Mouse (Mus musculus) myocyte (in vitro differentiated cells): ENCODE data around the gene Slc29a2. TPM values are rescaled to one million over a fixed set of nuclear protein-coding genes. Genes with fewer than 3 reads are reported as not detected.
A peak's percentile ranks its signal among the peaks of the same experiment; 100 is the strongest.

ENCODE experiments used
- H3K27me3 ChIP-seq: one replicate; pipeline ENCODE4 v1.6.1; 2011; ENCODE audit not compliant: control insufficient read depth, insufficient read depth, insufficient read length
- H3K36me3 ChIP-seq: one replicate; pipeline ENCODE4 v1.6.1; 2011; ENCODE audit not compliant: control insufficient read depth, insufficient read depth
- H3K4me2 ChIP-seq: one replicate; pipeline ENCODE4 v1.6.1; 2011; ENCODE audit warnings: low read depth, control low read depth
- H3K4me3 ChIP-seq: one replicate; pipeline ENCODE4 v1.5.1; 2011; ENCODE audit warnings: mild to moderate bottlenecking, control low read depth, moderate library complexity
- H3K79me2 ChIP-seq: one replicate; pipeline ENCODE4 v1.6.1; 2011; ENCODE audit not compliant: control insufficient read depth, insufficient read depth
- H3ac ChIP-seq: one replicate; pipeline ENCODE4 v1.6.1; 2011; ENCODE audit not compliant: control insufficient read depth, insufficient read length
- CEBPB ChIP-seq: IDR thresholded peaks from 2 replicates; pipeline ENCODE4 v1.6.1; 2011; ENCODE audit warnings: mild to moderate bottlenecking, moderate library complexity; ENCODE audit not compliant: poor library complexity, insufficient read depth, severe bottlenecking
- E2F4 ChIP-seq: IDR thresholded peaks from one replicate; pipeline ENCODE4 v1.6.1; 2011; ENCODE audit warnings: mild to moderate bottlenecking, control low read depth, moderate library complexity; ENCODE audit not compliant: insufficient read depth
- MAX ChIP-seq: IDR thresholded peaks from one replicate; pipeline ENCODE4 v1.6.1; 2011; ENCODE audit warnings: low read depth, mild to moderate bottlenecking, control low read depth
- MYOD1 ChIP-seq, 3 experiments: IDR thresholded peaks; one replicate each; pipeline ENCODE4 v1.6.1; 2011; ENCODE audit warnings: control low read depth in 2 of 3, low read depth in 2 of 3, mild to moderate bottlenecking in 2 of 3, moderate library complexity in 1 of 3; ENCODE audit not compliant: insufficient read length in 2 of 3, control insufficient read depth in 1 of 3
- MYOG ChIP-seq, 3 experiments: IDR thresholded peaks; one replicate each; pipeline ENCODE4 v1.6.1; 2011; ENCODE audit warnings: control low read depth in 2 of 3, low read depth in 2 of 3, mild to moderate bottlenecking in 2 of 3; ENCODE audit not compliant: insufficient read length in 2 of 3, control insufficient read depth in 1 of 3, insufficient read depth in 1 of 3
- POLR2A ChIP-seq: IDR thresholded peaks from one replicate; pipeline ENCODE4 v1.6.1; 2011; ENCODE audit warnings: low read depth, mild to moderate bottlenecking, control low read depth, moderate library complexity; ENCODE audit not compliant: insufficient read length
- POLR2AphosphoS2 ChIP-seq: IDR thresholded peaks from one replicate; pipeline ENCODE4 v1.6.1; 2011; ENCODE audit warnings: low read depth, control low read depth; ENCODE audit not compliant: insufficient read length
- REST ChIP-seq: IDR thresholded peaks from one replicate; pipeline ENCODE4 v1.6.1; 2011; ENCODE audit warnings: mild to moderate bottlenecking, control low read depth, moderate library complexity; ENCODE audit not compliant: insufficient read depth, insufficient read length
- SRF ChIP-seq: IDR thresholded peaks from one replicate; pipeline ENCODE4 v1.6.1; 2011; ENCODE audit warnings: low read depth; ENCODE audit not compliant: control insufficient read depth, insufficient read length
- TCF12 ChIP-seq: IDR thresholded peaks from one replicate; pipeline ENCODE4 v1.6.1; 2011; ENCODE audit warnings: mild to moderate bottlenecking, control low read depth; ENCODE audit not compliant: poor library complexity, insufficient read depth, severe bottlenecking
- TCF3 ChIP-seq: IDR thresholded peaks from one replicate; pipeline ENCODE4 v1.6.1; 2011; ENCODE audit warnings: low read depth, control low read depth; ENCODE audit not compliant: insufficient read length
- USF1 ChIP-seq: IDR thresholded peaks from one replicate; pipeline ENCODE4 v1.6.1; 2011; ENCODE audit warnings: low read depth, mild to moderate bottlenecking, control low read depth, moderate library complexity
- polyA plus RNA-seq: library from polyadenylated mRNA; unstranded; fragments of >200 nt; fragmentation: generic; extraction: Trizol; gene quantifications from one replicate; pipeline ENCODE4 v1.2.1, GENCODE M21; 2012; ENCODE audit warnings: missing spikeins

Slc29a2 gene
- polyA plus RNA-seq, 1 experiment: 8.7 TPM

- H3K4me3 ChIP-seq: no peak overlapping the region
- H3K79me2 ChIP-seq: no peaks in the 10 kb centered on the region
- TF ChIP-seq POLR2A: no peak
- no peak for TF ChIP-seq TCF3
- no peak for TF ChIP-seq MAX
- TF ChIP-seq MYOD1 (IDR thresholded peaks at IDR 0.05; ENCODE audit: control insufficient read depth in 1 of 3, insufficient read length in 2 of 3, low read depth in 2 of 3): no peak
- TF ChIP-seq SRF: no peak
- TF ChIP-seq E2F4: no peak
- no peak for TF ChIP-seq POLR2AphosphoS2
- no peak for TF ChIP-seq TCF12
- TF ChIP-seq USF1: no peak
- TF ChIP-seq REST: no peak
- no peak for TF ChIP-seq MYOG (IDR thresholded peaks at IDR 0.05; ENCODE audit: control insufficient read depth in 1 of 3, insufficient read depth in 1 of 3, insufficient read length in 2 of 3, low read depth in 2 of 3)
- H3K27me3 ChIP-seq: no peaks in the 10 kb centered on the region
- no peak overlapping the region for H3ac ChIP-seq
- H3K36me3 ChIP-seq: no peaks in the 10 kb centered on the region
- H3K4me2 ChIP-seq: peak overlapping the region; percentile 19
These were observed 41.4 kb downstream of the Slc29a2 start for GRCm38 (mm10) chr19:5065104-5065503.

GRCm38 (mm10) chr19:5067040-5067799 lies 43.6 kb downstream of the Slc29a2 start:
- H3K36me3 ChIP-seq: no peaks in the 10 kb centered on the region
- H3K4me3 ChIP-seq: no peak overlapping the region
- H3ac ChIP-seq: peak overlapping the region; percentile 8
- TF ChIP-seq TCF3 (no peak), CEBPB (no peak), MAX (no peak), REST (no peak), POLR2AphosphoS2 (no peak), MYOD1 (IDR thresholded peaks at IDR 0.05; ENCODE audit: control insufficient read depth in 1 of 3, insufficient read length in 2 of 3, low read depth in 2 of 3) (no peak)
- H3K79me2 ChIP-seq: no peaks in the 10 kb centered on the region
- H3K27me3 ChIP-seq: no peaks in the 10 kb centered on the region
- H3K4me2 ChIP-seq: peak overlapping the region; percentile 60

DNA sequence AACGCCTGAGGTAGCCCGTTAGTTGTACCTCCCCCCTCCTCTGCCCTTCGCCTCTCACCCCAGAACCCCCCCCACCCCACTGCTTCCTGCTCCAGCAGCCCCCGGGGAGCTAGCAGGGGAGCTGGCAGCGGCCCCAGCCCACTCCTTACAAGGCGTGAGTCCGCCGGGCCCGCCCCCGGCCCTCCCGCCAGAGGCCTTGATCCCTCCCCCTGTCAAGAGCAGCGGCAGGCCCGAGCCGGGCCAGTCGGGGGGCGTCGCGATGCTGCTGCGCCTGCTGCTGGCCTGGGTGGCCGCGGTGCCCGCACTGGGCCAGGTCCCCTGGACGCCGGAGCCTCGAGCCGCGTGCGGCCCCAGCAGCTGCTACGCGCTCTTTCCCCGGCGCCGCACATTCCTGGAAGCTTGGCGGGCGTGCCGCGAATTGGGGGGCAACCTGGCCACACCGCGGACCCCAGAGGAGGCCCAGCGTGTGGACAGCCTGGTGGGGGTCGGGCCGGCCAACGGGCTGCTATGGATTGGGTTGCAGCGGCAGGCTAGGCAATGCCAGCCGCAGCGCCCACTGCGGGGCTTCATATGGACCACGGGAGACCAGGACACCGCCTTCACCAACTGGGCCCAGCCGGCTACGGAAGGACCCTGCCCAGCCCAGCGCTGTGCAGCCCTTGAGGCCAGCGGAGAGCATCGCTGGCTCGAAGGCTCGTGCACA lies 44.4 kb downstream of the Slc29a2 start, which contains the start of gene Cd248:
Gene Cd248, plus strand, starts transcription at position 212 of the 703 bp plus-strand sequence.
- H3K4me2 ChIP-seq: peak within 1 kb of the TSS; percentile 60
- TF ChIP-seq TCF12 (no peak), SRF (no peak), POLR2AphosphoS2 (peak; percentile 45), MYOG (IDR thresholded peaks at IDR 0.05; ENCODE audit: control insufficient read depth in 1 of 3, insufficient read depth in 1 of 3, insufficient read length in 2 of 3, low read depth in 2 of 3) (peak in 2 of 3 experiments; percentile 19 to 48), MYOD1 (IDR thresholded peaks at IDR 0.05; ENCODE audit: control insufficient read depth in 1 of 3, insufficient read length in 2 of 3, low read depth in 2 of 3) (peak in 1 of 3 experiments; percentile 40), POLR2A (peak; percentile 71)
- H3K27me3 ChIP-seq: no peaks in the 10 kb centered on the region
- no peak within 1 kb of the TSS for H3K4me3 ChIP-seq
- H3K36me3 ChIP-seq: no peaks in the 10 kb centered on the region
- no peaks in the 10 kb centered on the region for H3K79me2 ChIP-seq
- peak within 1 kb of the TSS; percentile 8 for H3ac ChIP-seq

- Histone ChIP-seq H3K27me3 (no peaks in the 10 kb centered on the region), H3K36me3 (no peaks in the 10 kb centered on the region), H3K4me2 (peak overlapping the region; percentile 60), H3K4me3 (no peak overlapping the region), H3K79me2 (no peaks in the 10 kb centered on the region), H3ac (peak overlapping the region; percentile 8)
- TF ChIP-seq CEBPB: no peak
- no peak for TF ChIP-seq POLR2AphosphoS2
- TF ChIP-seq POLR2A: no peak
- no peak for TF ChIP-seq TCF3
- no peak for TF ChIP-seq TCF12
- no peak for TF ChIP-seq MYOD1 (IDR thresholded peaks at IDR 0.05; ENCODE audit: control insufficient read depth in 1 of 3, insufficient read length in 2 of 3, low read depth in 2 of 3)
- TF ChIP-seq REST: no peak
- no peak for TF ChIP-seq USF1
- TF ChIP-seq E2F4: no peak
- TF ChIP-seq MAX: no peak
- no peak for TF ChIP-seq MYOG (IDR thresholded peaks at IDR 0.05; ENCODE audit: control insufficient read depth in 1 of 3, insufficient read depth in 1 of 3, insufficient read length in 2 of 3, low read depth in 2 of 3)
- no peak for TF ChIP-seq SRF
These were observed 45.0 kb downstream of the Slc29a2 start for GRCm38 (mm10) chr19:5068570-5069234.
